In the genomic region with DNA sequence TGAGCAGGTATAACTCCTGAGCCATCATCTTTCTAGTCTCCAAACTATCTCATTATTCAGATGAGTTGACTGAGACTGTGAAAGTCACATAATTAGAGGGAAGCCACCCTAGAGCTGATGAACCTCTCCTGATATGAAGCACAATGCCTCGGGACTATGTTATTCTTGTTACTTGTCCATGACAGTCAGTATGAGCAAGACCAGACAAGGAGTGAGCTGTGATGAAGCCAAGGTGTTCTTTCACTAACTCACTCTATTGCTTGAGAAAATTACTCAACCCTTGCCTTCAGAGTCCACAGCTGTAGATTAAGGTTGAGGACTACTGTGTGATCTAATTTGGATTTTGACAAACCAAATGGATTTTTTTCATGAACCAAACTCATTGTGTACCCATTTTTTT, we compare ENCODE assay signal across 16 mouse cellular contexts.
"Had no signal": no experiment of that assay in that cellular context is flagged by ENCODE, and none has a peak within 500 bp of the region (broad histone marks: within the 10 kb centered on the region; RNA-seq: fewer than 3 reads in every experiment).

No protein-coding gene starts in this region.

- DNase-seq: heart, postnatal 10 days; heart, postnatal 14 days; heart, postnatal 36 days; heart, postnatal 4 days; kidney, adult 11 months; kidney, adult 18-20 months; kidney, adult 2 months; kidney, adult 8-10 months; kidney, adult 9 months; kidney, postnatal 10 days; kidney, postnatal 14 days; kidney, postnatal 25 days; kidney, postnatal 36 days; kidney, postnatal 4 days; layer of hippocampus, adult 9-11 months; layer of hippocampus, postnatal 36 days had no signal
